Mouse (Mus musculus): ENCODE measurements around the gene Defb23. TPM values are rescaled to one million over a fixed set of nuclear protein-coding genes. Genes with fewer than 3 reads are reported as not detected.

Gene Defb23
- polyA plus RNA-seq, 1 experiment from 2014 or later, result not detected

DNA sequence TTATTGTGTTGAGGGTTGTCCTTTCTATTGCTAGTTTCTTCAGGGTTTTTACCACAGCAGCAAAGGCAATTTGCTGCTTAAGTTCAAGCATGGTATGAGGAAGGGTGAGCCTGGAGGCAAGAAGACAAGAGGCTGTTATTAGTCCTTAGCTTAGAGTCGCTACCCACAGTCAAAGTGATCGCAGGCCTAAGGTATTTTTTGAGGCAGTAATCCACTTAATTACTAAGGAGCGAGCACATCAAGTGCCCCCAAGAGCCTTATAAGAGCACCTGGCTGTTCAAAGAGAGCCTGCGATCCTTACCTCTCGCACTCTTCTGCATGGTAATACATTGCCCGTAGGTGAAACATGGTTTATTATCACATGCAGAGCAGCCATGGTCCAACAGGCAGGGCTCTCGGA lies 17.3 kb upstream of the Defb23 start:
- Histone ChIP-seq H3K9ac (ENCODE audit: low read depth, low read length) (no peak overlapping the region), H3K4me2 (ENCODE audit: low read length) (no peak overlapping the region), H3K27me3 (replicated peaks; ENCODE audit: control insufficient read depth, insufficient read depth, low read length) (no peaks in the 10 kb centered on the region), H3K4me1 (ENCODE audit: control insufficient read depth, insufficient read depth, low read depth, low read length) (no peaks in the 10 kb centered on the region), H3K36me3 (ENCODE audit: control insufficient read depth, insufficient read depth, low read length) (no peaks in the 10 kb centered on the region), H3K9me3 (ENCODE audit: control insufficient read depth, low read length) (no peaks in the 10 kb centered on the region), H3K4me3 (ENCODE audit: low read length) (no peak overlapping the region), H3K27ac (ENCODE audit: low read depth, low read length) (no peak overlapping the region)
- WGBS, result 91% methylated on average over 7 of the region's 7 CpGs
- no peak for ATAC-seq

DNA sequence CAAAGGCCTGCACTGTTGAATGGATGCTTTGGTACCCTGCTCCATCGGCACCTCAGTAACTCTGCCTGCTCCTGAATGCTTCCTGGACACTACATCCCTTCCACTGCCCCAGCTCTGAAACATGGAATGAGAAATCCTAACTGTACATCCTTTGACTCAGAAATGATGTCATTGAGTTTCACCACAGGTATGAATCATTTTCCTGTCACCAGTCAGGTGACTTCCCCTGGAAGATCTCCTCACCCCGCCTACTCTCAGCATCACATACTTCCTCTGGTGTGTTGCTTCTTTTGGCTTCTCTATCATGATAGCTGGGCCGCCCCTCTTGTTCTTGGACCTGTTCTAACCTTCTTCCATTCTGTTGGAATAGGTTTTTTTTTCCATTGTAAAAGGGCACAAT lies 16.5 kb upstream of the Defb23 start:
- 83% methylated on average over 3 of the region's 3 CpGs for WGBS
- Histone ChIP-seq H3K27me3 (replicated peaks; ENCODE audit: control insufficient read depth, insufficient read depth, low read length) (no peaks in the 10 kb centered on the region), H3K4me1 (ENCODE audit: control insufficient read depth, insufficient read depth, low read depth, low read length) (no peaks in the 10 kb centered on the region), H3K4me3 (ENCODE audit: low read length) (no peak overlapping the region), H3K36me3 (ENCODE audit: control insufficient read depth, insufficient read depth, low read length) (no peaks in the 10 kb centered on the region), H3K9me3 (ENCODE audit: control insufficient read depth, low read length) (no peaks in the 10 kb centered on the region), H3K4me2 (ENCODE audit: low read length) (no peak overlapping the region), H3K27ac (ENCODE audit: low read depth, low read length) (no peak overlapping the region), H3K9ac (ENCODE audit: low read depth, low read length) (no peak overlapping the region)
- no peak for ATAC-seq

- Histone ChIP-seq H3K4me1 (ENCODE audit: control insufficient read depth, insufficient read depth, low read depth, low read length) (no peaks in the 10 kb centered on the region), H3K27me3 (replicated peaks; ENCODE audit: control insufficient read depth, insufficient read depth, low read length) (no peaks in the 10 kb centered on the region), H3K4me2 (ENCODE audit: low read length) (no peak within 1 kb of the TSS), H3K9me3 (ENCODE audit: control insufficient read depth, low read length) (no peaks in the 10 kb centered on the region), H3K36me3 (ENCODE audit: control insufficient read depth, insufficient read depth, low read length) (no peaks in the 10 kb centered on the region), H3K4me3 (ENCODE audit: low read length) (no peak within 1 kb of the TSS), H3K9ac (ENCODE audit: low read depth, low read length) (no peak within 1 kb of the TSS), H3K27ac (ENCODE audit: low read depth, low read length) (no peak within 1 kb of the TSS)
- ATAC-seq, result no peak
- 65% methylated on average over 2 of the region's 2 CpGs for WGBS
Observed at GRCm38 (mm10) chr2:152476763-152477162, 12.3 kb upstream of the Defb23 start, which contains the start of gene Defb20. Defb20 (plus strand) TSS chr2:152477063.

- Histone ChIP-seq H3K4me1 (ENCODE audit: control insufficient read depth, insufficient read depth, low read depth, low read length) (no peaks in the 10 kb centered on the region), H3K4me2 (ENCODE audit: low read length) (no peak overlapping the region), H3K4me3 (ENCODE audit: low read length) (no peak overlapping the region), H3K27ac (ENCODE audit: low read depth, low read length) (no peak overlapping the region), H3K27me3 (replicated peaks; ENCODE audit: control insufficient read depth, insufficient read depth, low read length) (no peaks in the 10 kb centered on the region), H3K9ac (ENCODE audit: low read depth, low read length) (no peak overlapping the region), H3K9me3 (ENCODE audit: control insufficient read depth, low read length) (no peaks in the 10 kb centered on the region), H3K36me3 (ENCODE audit: control insufficient read depth, insufficient read depth, low read length) (no peaks in the 10 kb centered on the region)
- 30% methylated on average over 3 of the region's 3 CpGs for WGBS
- ATAC-seq, result no peak
Observed at GRCm38 (mm10) chr2:152472434-152472833, 8.0 kb upstream of the Defb23 start.

GRCm38 (mm10) chr2:152470973-152471372 lies 6.6 kb upstream of the Defb23 start:
- Histone ChIP-seq H3K27ac (ENCODE audit: low read depth, low read length) (no peak overlapping the region), H3K27me3 (replicated peaks; ENCODE audit: control insufficient read depth, insufficient read depth, low read length) (no peaks in the 10 kb centered on the region), H3K4me2 (ENCODE audit: low read length) (no peak overlapping the region), H3K9me3 (ENCODE audit: control insufficient read depth, low read length) (no peaks in the 10 kb centered on the region), H3K36me3 (ENCODE audit: control insufficient read depth, insufficient read depth, low read length) (no peaks in the 10 kb centered on the region), H3K4me3 (ENCODE audit: low read length) (no peak overlapping the region), H3K4me1 (ENCODE audit: control insufficient read depth, insufficient read depth, low read depth, low read length) (no peaks in the 10 kb centered on the region), H3K9ac (ENCODE audit: low read depth, low read length) (no peak overlapping the region)
- 36% methylated on average over 7 of the region's 7 CpGs for WGBS
- no peak for ATAC-seq

GRCm38 (mm10) chr2:152459241-152459640 lies 5.2 kb downstream of the Defb23 start:
- H3K4me1 ChIP-seq (ENCODE audit: control insufficient read depth, insufficient read depth, low read depth, low read length), result no peaks in the 10 kb centered on the region

GRCm38 (mm10) chr2:152452101-152452781 lies 12.2 kb downstream of the Defb23 start:
- Histone ChIP-seq H3K4me3 (ENCODE audit: low read length) (no peak overlapping the region), H3K9me3 (ENCODE audit: control insufficient read depth, low read length) (no peaks in the 10 kb centered on the region), H3K36me3 (ENCODE audit: control insufficient read depth, insufficient read depth, low read length) (no peaks in the 10 kb centered on the region), H3K27ac (ENCODE audit: low read depth, low read length) (no peak overlapping the region), H3K9ac (ENCODE audit: low read depth, low read length) (no peak overlapping the region), H3K4me2 (ENCODE audit: low read length) (no peak overlapping the region), H3K27me3 (replicated peaks; ENCODE audit: control insufficient read depth, insufficient read depth, low read length) (no peaks in the 10 kb centered on the region), H3K4me1 (ENCODE audit: control insufficient read depth, insufficient read depth, low read depth, low read length) (no peaks in the 10 kb centered on the region)
- ATAC-seq, result peak; percentile 45
- WGBS, result 78% methylated on average over 4 of the region's 4 CpGs

More at GRCm38 (mm10) chr2:152459241-152459640, 5.2 kb downstream of the Defb23 start:
- H3K27ac ChIP-seq (ENCODE audit: low read depth, low read length), result no peak overlapping the region
- WGBS, result 54% methylated on average over 13 of the region's 13 CpGs
- H3K9ac ChIP-seq (ENCODE audit: low read depth, low read length), result no peak overlapping the region
- ATAC-seq, result no peak
- no peak overlapping the region for H3K4me2 ChIP-seq (ENCODE audit: low read length)
- H3K9me3 ChIP-seq (ENCODE audit: control insufficient read depth, low read length), result 0 out of 2 replicates have a peak, but pooled peaks cover 2% of the 10 kb centered on the region
- no peaks in the 10 kb centered on the region for H3K36me3 ChIP-seq (ENCODE audit: control insufficient read depth, insufficient read depth, low read length)
- H3K27me3 ChIP-seq (replicated peaks; ENCODE audit: control insufficient read depth, insufficient read depth, low read length), result no peaks in the 10 kb centered on the region
- H3K4me3 ChIP-seq (ENCODE audit: low read length), result no peak overlapping the region

DNA sequence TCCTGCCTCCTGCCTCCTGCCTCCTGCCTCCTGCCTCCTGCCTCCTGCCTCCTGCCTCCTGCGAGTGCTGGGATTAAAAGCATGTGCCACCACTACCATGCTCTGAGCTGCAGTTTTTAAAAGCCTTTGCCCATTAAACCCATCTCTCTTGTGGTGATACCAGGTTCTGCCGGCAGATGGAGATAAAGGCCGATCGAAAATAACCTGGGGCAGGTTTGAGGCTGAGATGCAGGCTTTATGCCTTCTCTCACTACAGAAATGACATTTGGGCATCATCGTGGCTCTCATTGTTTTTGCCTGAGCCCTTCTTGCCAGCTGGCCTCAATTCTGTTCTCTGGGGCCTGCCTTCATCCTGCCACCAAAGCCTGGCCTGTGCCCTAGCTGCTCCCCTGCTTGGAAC lies 14.2 kb downstream of the Defb23 start:
- Histone ChIP-seq H3K4me2 (ENCODE audit: low read length) (no peak overlapping the region), H3K27me3 (replicated peaks; ENCODE audit: control insufficient read depth, insufficient read depth, low read length) (no peaks in the 10 kb centered on the region), H3K36me3 (ENCODE audit: control insufficient read depth, insufficient read depth, low read length) (no peaks in the 10 kb centered on the region), H3K9ac (ENCODE audit: low read depth, low read length) (no peak overlapping the region), H3K9me3 (ENCODE audit: control insufficient read depth, low read length) (no peaks in the 10 kb centered on the region), H3K4me3 (ENCODE audit: low read length) (no peak overlapping the region), H3K27ac (ENCODE audit: low read depth, low read length) (no peak overlapping the region), H3K4me1 (ENCODE audit: control insufficient read depth, insufficient read depth, low read depth, low read length) (no peaks in the 10 kb centered on the region)
- 6% methylated on average over 5 of the region's 5 CpGs for WGBS
- no peak for ATAC-seq

DNA sequence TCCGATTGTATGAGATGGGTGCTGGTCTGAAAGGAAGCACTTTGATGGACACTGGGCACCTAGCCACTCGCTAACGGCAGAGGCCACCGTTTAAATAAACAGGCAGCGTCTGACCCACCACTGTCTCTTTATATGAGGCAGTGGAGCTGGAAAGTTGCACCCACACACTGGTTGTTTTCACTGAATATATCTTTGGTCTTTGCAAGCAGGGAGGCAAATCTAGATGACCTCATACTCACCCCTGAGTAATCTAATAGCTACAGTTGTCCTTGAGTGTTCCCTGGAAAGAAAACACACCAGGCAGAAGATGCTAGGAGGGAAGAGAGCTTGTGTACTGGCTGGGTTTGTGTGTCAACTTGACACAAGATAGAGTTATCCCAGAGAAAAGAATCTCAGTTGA lies 17.0 kb downstream of the Defb23 start:
- Histone ChIP-seq H3K9ac (ENCODE audit: low read depth, low read length) (no peak overlapping the region), H3K27me3 (replicated peaks; ENCODE audit: control insufficient read depth, insufficient read depth, low read length) (no peaks in the 10 kb centered on the region), H3K27ac (ENCODE audit: low read depth, low read length) (no peak overlapping the region), H3K4me1 (ENCODE audit: control insufficient read depth, insufficient read depth, low read depth, low read length) (no peaks in the 10 kb centered on the region), H3K4me2 (ENCODE audit: low read length) (no peak overlapping the region), H3K36me3 (ENCODE audit: control insufficient read depth, insufficient read depth, low read length) (no peaks in the 10 kb centered on the region), H3K4me3 (ENCODE audit: low read length) (no peak overlapping the region), H3K9me3 (ENCODE audit: control insufficient read depth, low read length) (no peaks in the 10 kb centered on the region)
- WGBS, result 56% methylated on average over 5 of the region's 5 CpGs
- ATAC-seq, result no peak
